Mouse (Mus musculus) heart, adult 18-20 months (tissue): ENCODE results near the gene Glis2. TPM values are rescaled to one million over a fixed set of nuclear protein-coding genes. Genes with fewer than 3 reads are reported as not detected.

ENCODE experiments used
- DNase-seq, 2 experiments: peaks; one replicate each; pipeline ENCODE4 v3.0.0; 2021 to 2022; ENCODE audit warnings: mixed read lengths in 1 of 2
- long read RNA-seq, 2 experiments: library from polyadenylated mRNA; stranded (forward); transcript quantifications; one replicate each; pipeline ENCODE4 v2.0.0; 2021
- total RNA-seq, 2 experiments: library from RNA; stranded (reverse); gene quantifications; 2 replicates each; pipeline ENCODE4 v1.2.3; 2021

Glis2 gene
- total RNA-seq = 1 to 10 TPM; 6.2 to 8.5 TPM
- long read RNA-seq, experiment 1, partial matches to known transcripts = 0 of 5 reads
- long read RNA-seq, experiment 1, other reads (novel, unspliced or antisense) = 5 of 5 reads
- long read RNA-seq, experiment 2, partial matches to known transcripts = 0 of 1 reads
- long read RNA-seq, experiment 2, other reads (novel, unspliced or antisense) = 1 of 1 reads

GRCm38 (mm10) chr16:4593971-4594813, at the start of gene Glis2:
TSS of gene Glis2 (plus strand) at chr16:4594713.
- peak; percentile 71 to 76 for DNase-seq

GRCm38 (mm10) chr16:4544845-4545244, 49.7 kb upstream of the Glis2 start:
- no peak for DNase-seq

- no peak for DNase-seq
Observed at GRCm38 (mm10) chr16:4546838-4547237, 47.7 kb upstream of the Glis2 start.

DNA sequence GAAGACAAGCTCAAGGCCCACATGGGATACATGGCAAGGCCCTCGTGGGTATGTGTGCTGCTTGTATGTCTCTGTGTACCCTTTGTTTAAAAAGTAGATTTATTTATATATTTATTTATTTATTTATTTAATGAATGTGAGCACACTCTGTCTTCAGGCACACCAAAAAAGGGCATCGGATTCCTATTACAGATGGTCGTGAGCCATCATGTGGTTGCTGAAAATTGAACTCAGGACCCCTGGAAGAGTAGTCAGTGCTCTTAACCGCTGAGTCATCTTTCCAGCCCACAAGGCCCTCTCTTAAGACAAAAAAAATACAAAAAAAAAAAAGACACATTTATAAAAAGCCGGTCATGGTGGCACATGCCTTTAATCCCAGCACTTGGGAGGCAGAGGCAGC, 46.9 kb upstream of the Glis2 start:
- DNase-seq = no peak

GRCm38 (mm10) chr16:4548953-4549688, 45.4 kb upstream of the Glis2 start:
- no peak for DNase-seq

DNA sequence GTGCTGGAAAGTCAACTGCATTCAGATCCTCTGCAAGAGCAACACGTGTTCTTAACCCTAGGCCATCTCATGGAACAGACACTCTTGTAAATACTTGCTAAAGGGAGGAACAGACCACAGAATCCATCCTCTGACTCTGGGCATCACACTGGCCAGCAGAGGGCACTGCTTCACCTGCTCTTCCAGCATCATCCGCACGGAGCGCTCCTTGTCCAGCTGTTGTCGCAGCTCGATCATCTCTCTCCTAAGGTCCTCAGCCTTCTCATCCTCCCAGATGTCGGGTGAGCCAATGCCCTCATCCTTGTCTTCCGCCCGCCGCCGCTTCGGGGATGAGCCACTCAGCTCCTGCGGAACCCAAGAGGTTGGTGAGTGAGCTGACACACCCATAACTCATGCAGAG, 43.5 kb upstream of the Glis2 start:
- peak; percentile 75 to 82 for DNase-seq

DNA sequence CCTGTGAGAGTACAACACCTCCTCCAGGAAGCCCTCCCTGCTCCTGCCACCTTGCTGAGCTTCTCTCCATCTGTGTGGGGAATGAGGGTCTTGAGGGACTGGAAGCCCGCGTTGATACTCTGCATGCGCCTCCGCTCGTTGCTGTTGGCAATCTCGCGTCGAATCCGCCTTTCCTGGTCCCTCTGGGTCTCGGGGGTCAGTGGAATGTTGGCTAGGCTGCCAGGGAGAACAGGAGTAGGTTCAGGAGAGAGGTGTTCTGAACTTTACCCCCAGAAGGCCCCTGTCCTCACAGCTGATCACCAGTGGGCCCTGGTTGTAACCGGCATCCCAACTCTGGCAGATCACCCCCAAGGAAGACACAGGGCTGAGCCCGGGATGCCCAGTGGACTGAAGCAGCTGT, 42.6 kb upstream of the Glis2 start:
- DNase-seq = no peak

- DNase-seq = peak; percentile 45 to 64
Observed at GRCm38 (mm10) chr16:4552829-4553550, 41.5 kb upstream of the Glis2 start.

GRCm38 (mm10) chr16:4555555-4555954, 39.0 kb upstream of the Glis2 start:
- no peak for DNase-seq

- DNase-seq = no peak
Observed at GRCm38 (mm10) chr16:4557085-4557484, 37.4 kb upstream of the Glis2 start.

- peak; percentile 53 to 71 for DNase-seq
Observed at GRCm38 (mm10) chr16:4557949-4558348, 36.6 kb upstream of the Glis2 start.

GRCm38 (mm10) chr16:4558384-4558979, 36.0 kb upstream of the Glis2 start:
- DNase-seq = peak; percentile 93 to 94

GRCm38 (mm10) chr16:4558980-4559631, 35.4 kb upstream of the Glis2 start:
- DNase-seq = peak; percentile 83 to 85

DNA sequence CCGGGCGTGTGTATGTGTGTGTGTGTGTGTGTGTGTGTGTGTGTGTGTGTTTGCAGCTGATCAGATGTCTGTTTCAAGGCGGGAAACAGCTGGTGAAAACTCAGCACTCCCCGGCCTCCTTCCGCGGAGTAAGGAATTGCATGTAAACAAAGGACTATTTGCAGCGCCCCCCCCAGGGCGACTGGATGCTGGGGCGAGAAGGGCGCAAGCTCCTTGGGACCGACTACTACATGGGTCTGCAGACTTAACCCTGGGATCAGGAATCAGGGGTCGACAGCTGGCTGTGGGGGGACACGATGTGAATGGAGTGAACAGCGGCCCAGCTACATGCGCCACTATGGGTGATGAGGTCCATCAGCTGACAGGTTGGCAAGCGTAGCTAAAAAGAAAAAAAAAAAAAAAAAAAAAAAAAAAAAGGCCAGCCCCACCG, 34.8 kb upstream of the Glis2 start, which contains the start of gene Tfap4:
Gene Tfap4 (minus strand): TSS at position 140 of the 430 bp plus-strand sequence.
- DNase-seq = peak; percentile 92 to 93

DNA sequence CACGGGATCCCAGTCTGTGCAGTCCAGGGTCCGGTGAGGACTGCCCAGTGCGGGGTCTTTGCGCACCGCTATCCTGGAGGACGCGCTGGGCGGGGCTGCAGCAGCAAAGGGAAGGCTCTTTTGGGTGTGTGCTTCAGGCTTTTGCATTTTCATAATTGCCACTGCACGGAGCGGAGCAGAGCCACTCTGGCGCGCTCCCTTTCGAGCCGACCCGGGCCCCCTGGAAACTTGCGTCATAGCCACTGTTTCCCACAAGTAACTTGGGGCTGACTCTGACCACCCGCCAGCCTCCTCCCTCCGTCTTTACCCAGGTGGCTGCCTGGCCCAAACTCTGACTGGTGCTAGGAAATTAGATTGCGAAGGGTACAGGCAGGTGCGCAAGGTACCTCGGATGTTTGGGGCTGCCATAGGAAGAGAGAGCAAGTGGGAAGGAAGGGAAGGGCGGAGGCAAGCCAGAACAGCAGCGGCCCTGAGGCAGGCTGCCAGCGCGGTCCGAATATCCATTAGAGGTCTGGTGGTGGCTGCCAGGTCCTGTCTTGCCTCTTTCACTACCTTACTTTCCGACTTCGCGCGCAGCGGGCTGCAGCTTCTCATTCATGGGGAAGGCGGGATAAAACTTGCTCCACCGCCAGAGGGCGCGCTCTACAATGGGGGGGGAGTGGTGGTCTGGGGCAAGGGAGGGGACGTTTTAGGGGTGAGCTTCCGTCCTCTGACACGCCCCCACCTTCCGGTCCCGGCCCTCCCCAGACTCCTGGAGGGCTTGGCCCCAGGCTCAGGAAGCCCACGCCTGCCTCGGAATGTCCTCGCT, 34.2 kb upstream of the Glis2 start:
- peak; percentile 84 to 89 for DNase-seq

DNA sequence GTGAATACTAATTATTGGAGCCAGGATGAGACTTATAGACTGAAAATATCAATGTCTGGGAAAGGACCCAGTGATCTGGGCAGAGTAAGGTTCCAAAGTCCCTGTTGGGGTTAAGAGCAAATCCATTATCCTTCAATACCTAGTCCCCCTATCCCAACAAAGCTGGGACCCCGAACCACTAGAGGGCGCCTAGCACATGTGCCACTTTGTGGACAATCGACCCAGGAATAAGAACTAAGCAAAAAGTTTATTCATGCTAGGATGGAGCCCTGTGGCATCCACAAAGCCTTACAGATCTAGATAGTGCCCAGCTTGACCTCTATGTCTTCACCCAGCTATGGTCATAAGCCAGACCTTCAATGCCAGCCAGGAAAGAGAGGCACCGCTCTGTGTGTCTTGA, 26.6 kb upstream of the Glis2 start:
- peak; percentile 83 to 94 for DNase-seq

DNA sequence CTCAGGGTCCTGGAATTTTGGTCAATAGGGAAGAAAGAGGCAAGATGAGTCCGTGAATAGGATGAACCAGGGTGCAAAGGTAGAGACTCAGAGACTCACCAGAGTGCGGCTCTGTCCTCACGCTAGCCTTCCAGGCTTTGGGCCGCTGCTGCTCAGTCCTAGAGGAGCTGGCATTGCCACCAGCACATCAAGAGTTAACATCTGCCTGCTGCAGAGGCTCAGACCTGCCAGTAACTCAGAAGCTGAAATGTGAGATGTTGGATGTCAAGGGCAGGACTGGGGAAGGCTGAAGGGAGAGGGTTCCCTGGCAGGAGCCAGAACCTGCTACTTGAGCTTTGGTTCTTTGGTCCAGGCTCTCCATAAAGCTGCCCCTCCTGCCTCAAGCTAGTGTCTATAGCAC, 23.8 kb upstream of the Glis2 start:
- DNase-seq = no peak

DNA sequence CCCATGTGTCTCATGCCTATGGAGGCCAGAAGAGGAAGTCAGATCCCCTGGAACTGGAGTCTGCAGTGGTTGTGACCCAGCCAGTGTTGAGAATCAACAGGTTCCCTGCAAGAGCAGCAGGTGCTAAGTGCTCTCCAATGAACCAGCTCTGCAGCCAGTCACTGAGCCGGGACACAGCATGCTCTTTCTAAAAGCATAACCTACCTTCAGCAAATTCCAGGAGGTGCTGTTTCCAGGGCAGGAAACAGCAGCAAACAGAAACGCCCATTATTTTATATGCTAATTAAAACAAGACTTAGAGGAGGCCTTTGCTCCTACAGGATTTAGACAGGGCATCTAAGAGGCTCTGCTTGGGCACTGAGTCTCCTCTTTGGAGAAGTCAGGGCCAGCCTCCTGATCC, 18.5 kb upstream of the Glis2 start:
- DNase-seq = no peak

DNA sequence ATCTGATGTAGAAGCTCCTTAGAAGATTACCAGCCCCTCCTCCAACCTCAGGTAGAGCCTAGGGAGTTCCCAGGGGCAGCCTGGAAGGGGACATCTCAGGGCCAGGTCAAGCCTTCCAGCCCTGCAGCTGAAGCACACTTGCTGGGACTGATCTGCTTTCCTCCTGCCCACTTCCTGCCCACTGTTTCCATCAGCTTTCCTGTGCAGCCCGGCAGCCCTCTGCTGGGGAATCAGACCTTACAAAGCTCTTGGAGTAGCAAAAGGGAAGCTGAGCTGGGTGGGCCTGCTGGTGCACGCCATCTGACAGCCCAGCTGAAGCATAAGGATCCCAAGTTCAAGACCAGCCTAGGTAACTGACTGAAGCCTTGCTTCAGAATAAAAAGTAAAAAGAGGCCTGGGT, 17.6 kb upstream of the Glis2 start:
- DNase-seq = no peak

GRCm38 (mm10) chr16:4578630-4579029, 15.9 kb upstream of the Glis2 start:
- DNase-seq = no peak
